Mouse (Mus musculus) kidney, postnatal 0 days (tissue): ENCODE results near the gene Ttl. TPM values are rescaled to one million over a fixed set of nuclear protein-coding genes. Genes with fewer than 3 reads are reported as not detected.

Experiments
- ATAC-seq: fragments of 200-750 bp; cut with Nextera tagmentation; replicated peaks from 2 replicates; pipeline ENCODE4 v1.8.0; 2017; ENCODE audit warnings: low read depth, moderate number of reproducible peaks, moderate TSS enrichment, moderate library complexity; ENCODE audit not compliant: low FRiP score
- DNase-seq: peaks from one replicate; pipeline ENCODE4 v3.0.0-alpha.2; 2016; ENCODE audit warnings: low spot score
- H3K27ac ChIP-seq: fragments of 300-500 bp; sonication (generic); 2 replicates; pipeline ENCODE4 v1.5.1; 2014; ENCODE audit warnings: mild to moderate bottlenecking
- H3K27me3 ChIP-seq: fragments of 300-500 bp; sonication (generic); 2 replicates; pipeline ENCODE4 v1.6.1; 2014; ENCODE audit warnings: low read length, mixed read lengths; ENCODE audit not compliant: insufficient read depth
- H3K36me3 ChIP-seq: fragments of 300-500 bp; sonication (generic); 2 replicates; pipeline ENCODE4 v1.6.1; 2014; ENCODE audit warnings: low read length, mixed read lengths; ENCODE audit not compliant: insufficient read depth
- H3K4me1 ChIP-seq: fragments of 300-500 bp; sonication (generic); replicated peaks from 2 replicates; pipeline ENCODE4 v1.6.1; 2014; ENCODE audit warnings: antibody characterized with exemption, low read length, mixed read lengths; ENCODE audit not compliant: insufficient read depth
- H3K4me2 ChIP-seq: fragments of 300-500 bp; sonication (generic); 2 replicates; pipeline ENCODE4 v1.6.1; 2014; ENCODE audit warnings: mild to moderate bottlenecking, low read length, moderate library complexity, mixed read lengths
- H3K4me3 ChIP-seq: fragments of 300-500 bp; sonication (generic); replicated peaks from 2 replicates; pipeline ENCODE4 v1.5.1; 2014; ENCODE audit warnings: low read depth, low read length
- H3K9ac ChIP-seq: fragments of 300-500 bp; sonication (generic); 2 replicates; pipeline ENCODE4 v1.6.1; 2014; ENCODE audit warnings: low read depth, low read length
- H3K9me3 ChIP-seq: fragments of 300-500 bp; sonication (generic); replicated peaks from 2 replicates; pipeline ENCODE4 v1.6.1; 2016; ENCODE audit warnings: low read length, inconsistent platforms, mixed read lengths
- CTCF ChIP-seq: IDR thresholded peaks from 2 replicates; pipeline ENCODE4 v1.5.1; 2016; ENCODE audit warnings: antibody characterized with exemption, low read depth, mild to moderate bottlenecking, moderate library complexity
- WGBS: fragments of 180-500 bp; shearing (Covaris S2); extraction: QIAGEN DNeasy Blood & Tissue Kit; methylation state at CpG from one replicate; pipeline ENCODE4 v1.1.7; 2014; 5-methylcytosine and 5-hydroxymethylcytosine counted together
- polyA plus RNA-seq: library from polyadenylated mRNA; unstranded; fragments of >200 nt; fragmentation: Nextera tagmentation; extraction: Ambion mirVana; gene quantifications from 2 replicates; pipeline ENCODE4 v1.2.1, GENCODE M21; 2015

Gene Ttl
- polyA plus RNA-seq, 1 experiment from 2014 or later: 10.0 TPM

- DNase-seq (no peak), ATAC-seq (no peak)
- Histone ChIP-seq H3K36me3 (no peaks in the 10 kb centered on the region), H3K4me3 (no peak overlapping the region), H3K9me3 (no peaks in the 10 kb centered on the region), H3K4me1 (no peaks in the 10 kb centered on the region), H3K4me2 (no peak overlapping the region), H3K27ac (no peak overlapping the region), H3K27me3 (no peaks in the 10 kb centered on the region), H3K9ac (no peak overlapping the region)
- no peak for TF ChIP-seq CTCF
- 84% methylated on average over 10 of the region's 10 CpGs for WGBS
Measured at GRCm38 (mm10) chr2:129139906-129140305, 74.2 kb downstream of the Ttl start.

Other genes with a start within 250 kb of the Ttl start
- gene Tmem87b, start 247.8 kb upstream of the Ttl start, polyA plus RNA-seq: 33.0 and 33.1 TPM in 2 replicates
- 7.9 and 8.0 TPM in 2 replicates for gene Fbln7, start 203.0 kb upstream of the Ttl start, polyA plus RNA-seq
- gene Zc3h8, start 121.9 kb upstream of the Ttl start, polyA plus RNA-seq: 9.1 and 9.4 TPM in 2 replicates
- 3.1 and 4.9 TPM in 2 replicates for gene Zc3h6, start 98.5 kb upstream of the Ttl start, polyA plus RNA-seq
- 19.8 and 26.5 TPM in 2 replicates for gene Gm10762, start 98.2 kb upstream of the Ttl start, polyA plus RNA-seq
- gene Vinac1, start 17.8 kb upstream of the Ttl start, polyA plus RNA-seq: 0.05 and 0.11 TPM in 2 replicates
- gene Polr1b, start 35.1 kb downstream of the Ttl start, polyA plus RNA-seq: 17.4 and 19.5 TPM in 2 replicates
- 24.9 and 26.8 TPM in 2 replicates for gene Chchd5, start 63.8 kb downstream of the Ttl start, polyA plus RNA-seq
- 12.4 and 15.2 TPM in 2 replicates for gene Slc20a1, start 132.8 kb downstream of the Ttl start, polyA plus RNA-seq
- 22.8 and 22.9 TPM in 2 replicates for gene Ckap2l, start 231.3 kb downstream of the Ttl start, polyA plus RNA-seq
- not detected in 2 replicates for gene Il1a, start 244.0 kb downstream of the Ttl start, polyA plus RNA-seq